Mouse (Mus musculus): ENCODE measurements around the gene Klhl35.

DNA sequence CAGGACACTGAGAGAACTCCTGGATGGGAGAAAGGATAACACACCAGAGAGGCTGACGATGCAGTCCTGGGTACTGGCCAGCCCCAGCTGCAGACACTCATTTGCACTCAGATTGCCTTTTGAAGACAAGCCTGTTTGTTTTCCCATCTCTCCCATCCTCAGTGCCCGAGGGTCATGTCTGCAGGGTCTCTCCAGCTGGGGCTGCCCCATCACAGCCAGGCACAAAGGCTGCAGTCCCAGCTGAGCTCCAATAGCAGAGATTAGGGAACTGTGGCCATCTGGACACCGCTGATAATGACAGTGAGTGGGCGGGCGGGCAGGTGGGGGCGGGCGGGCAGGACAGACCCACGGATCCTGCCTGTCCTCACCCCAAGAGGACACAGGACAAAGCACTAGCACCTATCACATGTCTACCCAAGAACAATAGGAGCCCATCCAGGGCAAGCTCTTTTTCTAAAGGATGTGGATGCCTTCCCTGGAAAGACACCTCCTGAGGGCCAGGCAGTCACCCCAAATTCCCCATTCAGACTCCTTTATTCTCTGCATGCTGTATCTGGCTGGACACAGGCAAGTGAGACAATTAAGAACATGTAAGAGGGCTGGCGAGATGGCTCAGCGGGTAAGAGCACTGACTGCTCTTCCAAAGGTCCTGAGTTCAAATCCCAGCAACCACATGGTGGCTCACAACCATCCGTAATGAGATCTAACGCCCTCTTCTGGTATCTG lies 9.2 kb downstream of the Klhl35 start:
- TF ChIP-seq TAL1 (IDR thresholded peaks at IDR 0.05; ENCODE audit: low read length) (peak; percentile 49; the same call in 2 of the 3 replicates), GATA1 (IDR thresholded peaks at IDR 0.05; ENCODE audit: low read length) (no peak)
